Mouse (Mus musculus): ENCODE measurements around the gene Il9r. TPM values are rescaled to one million over a fixed set of nuclear protein-coding genes. Genes with fewer than 3 reads are reported as not detected.

Gene Il9r
- polyA plus RNA-seq, 1 experiment from 2014 or later, result 0.09 TPM

DNA sequence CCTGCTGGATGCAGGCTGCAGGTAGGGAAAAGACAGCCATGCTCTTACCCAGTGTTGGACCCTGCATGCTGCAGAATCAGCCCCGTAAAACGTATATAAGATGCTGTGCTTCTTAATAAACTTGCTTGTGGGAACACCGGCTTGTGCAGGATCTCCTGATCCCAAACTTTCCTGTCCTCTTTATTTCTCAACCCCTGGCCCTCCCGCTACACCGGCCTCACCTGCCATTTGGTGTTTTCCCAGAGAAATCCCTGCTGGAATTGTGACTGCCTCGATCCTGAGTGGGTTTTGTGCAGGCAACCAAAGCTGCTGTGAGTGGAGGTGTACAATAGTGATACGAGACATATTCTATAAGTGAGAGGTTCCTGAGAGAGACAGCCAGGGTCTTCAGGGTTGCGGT, 15.6 kb downstream of the Il9r start:
- H3K36me3 ChIP-seq, result no peaks in the 10 kb centered on the region
- no peak for ATAC-seq (replicated peaks; ENCODE audit: insufficient number of reproducible peaks, insufficient read depth, low FRiP score, low read depth)
- no peak overlapping the region for H3K4me2 ChIP-seq
- no peak overlapping the region for H3K4me3 ChIP-seq
- no peaks in the 10 kb centered on the region for H3K27me3 ChIP-seq
- 84% methylated on average over 8 of the region's 8 CpGs for WGBS
- H3K27ac ChIP-seq, result no peak overlapping the region
- no peak overlapping the region for H3K9ac ChIP-seq
- H3K9me3 ChIP-seq (replicated peaks), result no peaks in the 10 kb centered on the region
- no peaks in the 10 kb centered on the region for H3K4me1 ChIP-seq (replicated peaks)

DNA sequence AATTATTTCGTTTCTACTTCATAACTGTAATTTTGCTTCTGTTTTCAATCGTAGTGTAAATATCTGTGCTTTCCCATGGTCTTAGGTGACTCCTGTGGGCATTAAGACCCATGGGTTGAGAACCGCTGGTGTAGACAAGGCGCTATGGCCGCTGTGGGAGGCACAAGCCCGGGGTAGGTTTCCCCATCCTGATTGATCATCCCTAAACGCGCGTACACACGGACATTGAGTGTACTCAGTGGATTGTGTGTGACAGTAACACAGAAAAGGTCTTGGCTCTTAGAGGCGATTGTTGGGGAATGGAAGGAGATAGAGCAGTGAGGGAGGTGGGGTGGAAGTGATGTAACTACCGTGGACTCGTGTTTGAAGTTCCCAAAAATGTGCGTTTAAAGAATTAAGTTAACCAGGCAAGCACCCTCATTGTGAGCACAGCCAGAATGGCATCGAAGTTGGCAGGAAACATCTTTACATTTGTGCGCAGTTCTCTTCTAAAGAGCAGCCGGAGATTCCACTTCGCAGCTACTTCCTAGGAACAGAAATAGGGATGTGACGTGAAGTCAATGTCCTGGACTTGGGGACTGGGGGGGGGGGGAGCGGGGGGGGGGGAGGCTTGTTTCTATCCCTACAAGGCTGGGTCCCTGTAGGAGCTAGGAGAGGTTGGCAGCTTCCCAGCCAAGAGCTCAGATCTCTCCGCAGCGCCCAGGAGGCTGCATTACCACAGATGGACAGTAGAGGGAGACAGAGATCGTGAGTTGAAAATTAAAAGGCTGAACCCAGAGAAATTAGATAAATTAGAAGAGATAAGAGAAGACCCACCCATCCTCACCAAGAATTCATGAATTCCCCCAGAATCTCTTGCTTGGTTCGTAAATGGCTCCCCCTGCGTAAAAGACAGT, 17.9 kb downstream of the Il9r start:
- Histone ChIP-seq H3K27me3 (no peaks in the 10 kb centered on the region), H3K9me3 (replicated peaks) (no peaks in the 10 kb centered on the region), H3K4me1 (replicated peaks) (no peaks in the 10 kb centered on the region), H3K4me3 (no peak overlapping the region), H3K27ac (no peak overlapping the region), H3K4me2 (no peak overlapping the region), H3K9ac (no peak overlapping the region), H3K36me3 (no peaks in the 10 kb centered on the region)
- WGBS, result 42% methylated on average over 24 of the region's 25 CpGs
- ATAC-seq (replicated peaks; ENCODE audit: insufficient number of reproducible peaks, insufficient read depth, low FRiP score, low read depth), result no peak

- Histone ChIP-seq H3K9ac (no peak overlapping the region), H3K36me3 (no peaks in the 10 kb centered on the region), H3K4me1 (replicated peaks) (no peaks in the 10 kb centered on the region), H3K9me3 (replicated peaks) (no peaks in the 10 kb centered on the region), H3K27ac (no peak overlapping the region), H3K27me3 (no peaks in the 10 kb centered on the region), H3K4me2 (no peak overlapping the region), H3K4me3 (no peak overlapping the region)
- ATAC-seq (replicated peaks; ENCODE audit: insufficient number of reproducible peaks, insufficient read depth, low FRiP score, low read depth), result no peak
- WGBS, result 77% methylated on average over 4 of the region's 4 CpGs
Measured at GRCm38 (mm10) chr11:32181246-32181645, 18.8 kb downstream of the Il9r start.

DNA sequence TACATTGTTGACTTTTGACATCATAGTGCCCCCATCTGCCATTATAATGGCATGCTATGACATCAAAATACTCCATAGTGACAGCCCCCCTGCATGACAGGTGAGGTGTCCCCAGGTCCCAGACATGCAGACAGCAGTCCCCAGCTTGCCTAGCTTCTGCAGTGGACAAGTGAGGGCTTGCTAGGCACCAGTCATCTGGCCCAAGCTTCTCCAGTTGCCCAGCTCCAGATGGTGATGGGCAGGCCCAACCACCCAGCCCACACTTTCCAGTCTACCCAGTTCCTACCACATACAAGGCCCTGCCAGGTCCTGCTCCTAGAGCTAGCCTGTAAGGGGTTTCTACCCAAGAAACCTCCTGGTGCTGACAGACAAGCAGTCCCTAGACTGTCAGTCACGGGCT, 21.6 kb downstream of the Il9r start:
- no peaks in the 10 kb centered on the region for H3K4me1 ChIP-seq (replicated peaks)
- H3K27ac ChIP-seq, result no peak overlapping the region
- no peaks in the 10 kb centered on the region for H3K27me3 ChIP-seq
- ATAC-seq (replicated peaks; ENCODE audit: insufficient number of reproducible peaks, insufficient read depth, low FRiP score, low read depth), result no peak
- 53% methylated on average over 1 of the region's 1 CpGs for WGBS
- H3K4me2 ChIP-seq, result no peak overlapping the region
- H3K4me3 ChIP-seq, result no peak overlapping the region
- no peaks in the 10 kb centered on the region for H3K36me3 ChIP-seq
- no peak overlapping the region for H3K9ac ChIP-seq
- H3K9me3 ChIP-seq (replicated peaks), result no peaks in the 10 kb centered on the region

- ATAC-seq (replicated peaks; ENCODE audit: insufficient number of reproducible peaks, insufficient read depth, low FRiP score, low read depth), result no peak
- no peak overlapping the region for H3K4me2 ChIP-seq
- no peak overlapping the region for H3K4me3 ChIP-seq
- WGBS, result 56% methylated on average over 4 of the region's 4 CpGs
- peaks cover 7% of the 10 kb centered on the region for H3K4me1 ChIP-seq (replicated peaks)
- H3K9me3 ChIP-seq (replicated peaks), result no peaks in the 10 kb centered on the region
- no peak overlapping the region for H3K9ac ChIP-seq
- H3K27me3 ChIP-seq, result peaks cover 4% of the 10 kb centered on the region
- no peaks in the 10 kb centered on the region for H3K36me3 ChIP-seq
- no peak overlapping the region for H3K27ac ChIP-seq
Measured at GRCm38 (mm10) chr11:32166683-32167082, 33.4 kb downstream of the Il9r start.

DNA sequence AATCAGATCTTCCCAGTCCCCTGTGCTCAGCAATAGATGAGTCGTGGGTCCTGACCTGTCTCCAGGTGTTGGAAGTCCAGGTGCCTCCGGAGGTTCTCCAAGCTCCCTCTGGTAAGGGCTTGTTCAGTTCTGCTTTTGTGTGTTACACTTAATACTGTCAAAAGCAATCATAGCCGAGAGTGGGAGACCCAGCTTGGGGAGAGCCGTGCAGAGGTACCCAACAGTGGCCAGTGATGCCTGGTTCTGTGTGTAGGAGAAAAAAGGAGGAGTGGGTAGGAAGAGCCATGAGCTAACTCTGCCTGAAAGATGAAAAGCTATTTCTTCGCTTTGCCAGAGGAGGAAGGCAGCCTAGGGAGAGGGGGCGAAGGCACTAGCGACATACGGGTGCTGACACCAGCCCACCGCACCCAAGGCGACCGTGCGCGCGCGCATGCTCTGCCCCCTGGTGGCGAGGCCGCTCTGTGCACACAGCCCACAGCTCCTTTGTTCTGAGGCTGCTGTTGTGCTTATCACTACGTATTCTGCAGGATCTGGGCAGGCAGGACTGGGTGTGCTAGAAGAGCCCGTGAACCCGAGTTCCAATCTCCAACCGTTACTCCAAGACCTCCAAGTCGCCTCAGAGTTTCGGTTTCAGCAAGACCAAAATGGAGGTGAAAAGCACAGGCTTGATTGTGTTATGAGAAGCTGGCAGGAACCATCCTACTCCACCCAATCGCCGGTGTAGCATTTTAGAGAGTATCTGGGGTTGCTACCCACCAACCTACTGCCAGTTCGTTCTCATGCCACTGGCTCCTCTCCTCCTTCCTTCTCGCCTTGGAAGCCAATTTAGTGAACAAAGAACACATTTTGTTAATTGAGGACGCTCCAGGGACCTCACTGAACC, 37.9 kb downstream of the Il9r start:
- Histone ChIP-seq H3K4me2 (peak overlapping the region; percentile 59), H3K9ac (peak overlapping the region; percentile 39; the same call in 1 of the 2 replicates), H3K36me3 (no peaks in the 10 kb centered on the region), H3K27me3 (peaks cover 30% of the 10 kb centered on the region), H3K4me3 (peak overlapping the region; percentile 36), H3K9me3 (replicated peaks) (no peaks in the 10 kb centered on the region), H3K4me1 (replicated peaks) (peaks cover 11% of the 10 kb centered on the region), H3K27ac (no peak overlapping the region)
- peak; percentile 82 for ATAC-seq (replicated peaks; ENCODE audit: insufficient number of reproducible peaks, insufficient read depth, low FRiP score, low read depth)
- 15% methylated on average over 28 of the region's 28 CpGs for WGBS

DNA sequence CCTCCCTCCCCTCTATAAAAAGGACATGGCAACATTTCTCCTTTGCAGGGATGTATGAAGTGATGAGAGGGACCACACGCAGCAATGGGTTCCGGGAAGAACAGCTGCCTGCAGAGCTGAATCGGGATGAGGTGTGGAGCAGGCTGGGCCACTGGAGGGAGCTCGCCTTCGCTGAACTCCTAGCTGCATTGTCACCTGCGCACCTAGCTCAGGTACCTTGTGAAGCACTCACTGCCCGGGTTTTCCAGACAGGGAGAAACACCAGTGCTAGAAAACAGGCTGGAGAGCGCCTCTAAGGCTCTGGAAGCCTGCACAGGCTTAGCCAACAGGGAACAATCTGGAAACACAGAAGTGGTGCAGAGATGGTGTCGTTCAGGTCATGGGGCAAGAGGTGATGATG, 38.6 kb downstream of the Il9r start:
- H3K4me3 ChIP-seq, result peak overlapping the region; percentile 36; the same call in 1 of the 2 replicates
- no peak overlapping the region for H3K9ac ChIP-seq
- H3K27me3 ChIP-seq, result peaks cover 30% of the 10 kb centered on the region
- H3K36me3 ChIP-seq, result no peaks in the 10 kb centered on the region
- peak overlapping the region; percentile 59; the same call in 1 of the 2 replicates for H3K4me2 ChIP-seq
- 7% methylated on average over 9 of the region's 9 CpGs for WGBS
- no peaks in the 10 kb centered on the region for H3K9me3 ChIP-seq (replicated peaks)
- no peak overlapping the region for H3K27ac ChIP-seq
- H3K4me1 ChIP-seq (replicated peaks), result peaks cover 11% of the 10 kb centered on the region
- ATAC-seq (replicated peaks; ENCODE audit: insufficient number of reproducible peaks, insufficient read depth, low FRiP score, low read depth), result no peak

- WGBS, result 60% methylated on average over 7 of the region's 7 CpGs
Measured at GRCm38 (mm10) chr11:32160341-32160740, 39.7 kb downstream of the Il9r start.

GRCm38 (mm10) chr11:32159176-32159575, 40.9 kb downstream of the Il9r start:
- ATAC-seq (replicated peaks; ENCODE audit: insufficient number of reproducible peaks, insufficient read depth, low FRiP score, low read depth), result no peak
- no peak overlapping the region for H3K4me2 ChIP-seq
- no peaks in the 10 kb centered on the region for H3K9me3 ChIP-seq (replicated peaks)
- no peak overlapping the region for H3K4me3 ChIP-seq
- no peak overlapping the region for H3K27ac ChIP-seq
- peaks cover 30% of the 10 kb centered on the region for H3K27me3 ChIP-seq
- 83% methylated on average over 3 of the region's 3 CpGs for whole genome bisulfite sequencing
- H3K36me3 ChIP-seq, result no peaks in the 10 kb centered on the region
- H3K4me1 ChIP-seq (replicated peaks), result peaks cover 11% of the 10 kb centered on the region
- H3K9ac ChIP-seq, result no peak overlapping the region

More at GRCm38 (mm10) chr11:32160341-32160740, 39.7 kb downstream of the Il9r start:
- Histone ChIP-seq H3K4me1 (replicated peaks) (peaks cover 11% of the 10 kb centered on the region), H3K9ac (no peak overlapping the region), H3K9me3 (replicated peaks) (no peaks in the 10 kb centered on the region), H3K27ac (no peak overlapping the region), H3K4me2 (no peak overlapping the region), H3K4me3 (no peak overlapping the region), H3K27me3 (peaks cover 30% of the 10 kb centered on the region), H3K36me3 (no peaks in the 10 kb centered on the region)
- no peak for ATAC-seq (replicated peaks; ENCODE audit: insufficient number of reproducible peaks, insufficient read depth, low FRiP score, low read depth)

- no peak overlapping the region for H3K4me3 ChIP-seq
- ATAC-seq (replicated peaks; ENCODE audit: insufficient number of reproducible peaks, insufficient read depth, low FRiP score, low read depth), result no peak
- no peaks in the 10 kb centered on the region for H3K9me3 ChIP-seq (replicated peaks)
- H3K27ac ChIP-seq, result no peak overlapping the region
- H3K27me3 ChIP-seq, result peaks cover 30% of the 10 kb centered on the region
- H3K4me1 ChIP-seq (replicated peaks), result peaks cover 11% of the 10 kb centered on the region
- WGBS, result 59% methylated on average over 18 of the region's 18 CpGs
- H3K9ac ChIP-seq, result no peak overlapping the region
- H3K36me3 ChIP-seq, result no peaks in the 10 kb centered on the region
- no peak overlapping the region for H3K4me2 ChIP-seq
Measured at GRCm38 (mm10) chr11:32157791-32158594, 42.1 kb downstream of the Il9r start.

All from heart, embryonic 15.5 days (tissue).